Mouse (Mus musculus) limb, embryonic 13.5 days (tissue): ENCODE measurements around the gene Dtx3. TPM values are rescaled to one million over a fixed set of nuclear protein-coding genes. Genes with fewer than 3 reads are reported as not detected.

ENCODE experiments used
- ATAC-seq: fragments of 200-750 bp; cut with Nextera tagmentation; 2 replicates; pipeline ENCODE4 v1.8.0; 2017; ENCODE audit warnings: low read depth, moderate number of reproducible peaks, moderate TSS enrichment; ENCODE audit not compliant: low FRiP score
- H3K27ac ChIP-seq: fragments of 300-500 bp; sonication (generic); 2 replicates; pipeline ENCODE4 v1.5.1; 2015; ENCODE audit warnings: inconsistent platforms, mild to moderate bottlenecking, moderate library complexity
- H3K27me3 ChIP-seq: fragments of 300-500 bp; sonication (generic); 2 replicates; pipeline ENCODE4 v1.6.1; 2015; ENCODE audit warnings: mild to moderate bottlenecking, inconsistent platforms
- H3K36me3 ChIP-seq: fragments of 300-500 bp; sonication (generic); 2 replicates; pipeline ENCODE4 v1.6.1; 2015; ENCODE audit warnings: inconsistent platforms, mild to moderate bottlenecking, moderate library complexity
- H3K4me1 ChIP-seq: fragments of 300-500 bp; sonication (generic); 2 replicates; pipeline ENCODE4 v1.6.1; 2015; ENCODE audit warnings: inconsistent platforms
- H3K4me2 ChIP-seq: fragments of 300-500 bp; sonication (generic); replicated peaks from 2 replicates; pipeline ENCODE4 v1.6.1; 2015; ENCODE audit warnings: inconsistent platforms, mild to moderate bottlenecking, moderate library complexity
- H3K4me3 ChIP-seq: fragments of 300-500 bp; sonication (generic); 2 replicates; pipeline ENCODE4 v1.5.1; 2015; ENCODE audit warnings: moderate library complexity, mild to moderate bottlenecking, inconsistent platforms
- H3K9ac ChIP-seq: fragments of 300-500 bp; sonication (generic); 2 replicates; pipeline ENCODE4 v1.6.1; 2015; ENCODE audit warnings: mild to moderate bottlenecking, inconsistent platforms
- H3K9me3 ChIP-seq: fragments of 300-500 bp; sonication (generic); 2 replicates; pipeline ENCODE4 v1.6.1; 2016; ENCODE audit warnings: inconsistent platforms
- WGBS: fragments of 180-500 bp; shearing (Covaris S2); methylation state at CpG from one replicate; pipeline ENCODE4 v1.1.7; 2015; 5-methylcytosine and 5-hydroxymethylcytosine counted together
- polyA plus RNA-seq: library from polyadenylated mRNA; unstranded; fragments of >200 nt; fragmentation: Nextera tagmentation; extraction: Ambion mirVana; gene quantifications from 2 replicates; pipeline ENCODE4 v1.2.1, GENCODE M21; 2015

The Dtx3 gene
- polyA plus RNA-seq = 169 and 173 TPM in 2 replicates

DNA sequence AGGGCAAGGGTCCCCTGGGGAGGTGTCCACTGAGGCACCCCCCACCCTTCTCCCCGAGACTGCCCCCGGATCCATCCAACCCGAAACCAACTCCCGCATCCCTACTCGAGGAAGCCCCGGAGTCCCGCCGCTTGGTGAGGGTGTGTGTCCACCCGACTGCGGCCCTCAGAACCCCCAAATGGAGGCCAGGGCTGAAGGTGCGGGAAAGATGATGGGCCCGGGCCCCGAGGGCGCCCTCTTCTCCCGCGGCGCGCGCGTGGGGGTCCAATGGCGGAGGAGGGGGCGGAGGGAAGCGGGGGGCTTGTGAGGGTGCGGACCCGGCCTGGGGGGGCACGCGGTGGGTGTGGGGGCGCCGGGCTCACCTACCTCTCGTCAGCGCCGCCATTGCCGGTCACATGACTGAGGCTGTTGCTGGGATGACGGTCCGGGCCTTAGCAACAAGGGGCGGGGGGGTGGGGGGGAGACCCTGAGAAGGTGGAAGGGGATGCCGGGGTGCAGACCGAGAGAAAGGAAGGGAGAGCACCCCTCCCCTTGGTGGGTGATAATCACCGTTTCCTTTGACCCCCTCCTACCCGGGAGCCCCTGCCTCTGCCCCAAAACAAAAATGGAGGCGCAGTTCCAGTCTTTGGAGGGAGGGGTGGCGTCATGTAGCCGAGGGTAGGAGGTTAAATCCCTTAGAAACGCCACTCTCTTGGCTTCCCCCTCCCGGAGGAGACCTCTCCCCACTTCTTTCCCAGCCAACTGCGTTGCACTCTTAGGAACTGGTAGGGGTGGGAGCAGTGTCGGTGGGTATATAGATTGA is at the start of gene Dtx3:
Gene Dtx3, minus strand, starts transcription at position 401 of the 802 bp plus-strand sequence.
- no peaks in the 10 kb centered on the region for H3K9me3 ChIP-seq

DNA sequence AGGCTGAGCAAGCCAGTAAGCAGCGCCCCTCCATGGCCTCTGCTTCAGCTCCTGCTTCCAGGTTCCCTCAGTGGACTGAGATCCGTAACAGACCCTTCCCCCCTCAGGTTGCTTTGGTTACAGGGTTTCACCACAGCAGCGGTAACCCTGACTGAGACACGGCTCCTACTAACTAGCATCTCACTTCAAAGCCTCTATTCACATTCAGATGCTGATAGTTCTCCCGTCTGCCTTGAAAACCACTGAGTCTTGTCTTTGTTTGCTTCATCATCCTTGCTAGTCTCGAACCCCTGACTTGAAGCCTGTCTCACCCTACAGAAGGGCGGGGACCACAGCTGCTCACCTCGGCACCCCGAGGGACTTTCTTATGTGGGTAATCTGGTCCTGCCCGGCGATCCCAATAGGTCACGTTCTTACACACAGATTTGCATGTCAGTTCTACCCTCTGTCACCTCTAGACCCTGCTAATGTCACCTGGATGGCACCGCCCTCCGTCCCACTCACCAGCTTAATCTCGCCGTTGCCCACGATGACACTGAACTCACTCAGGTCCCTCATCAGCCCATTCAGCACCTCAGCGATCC is 42.8 kb upstream of the Dtx3 start:
- H3K9me3 ChIP-seq = no peaks in the 10 kb centered on the region
- H3K4me3 ChIP-seq = no peak overlapping the region
- H3K4me2 ChIP-seq = no peak overlapping the region
- H3K27me3 ChIP-seq = peaks cover 10% of the 10 kb centered on the region
- H3K36me3 ChIP-seq = peaks cover 21% of the 10 kb centered on the region
- 68% methylated on average over 18 of the region's 18 CpGs for WGBS
- H3K27ac ChIP-seq = no peak overlapping the region
- H3K9ac ChIP-seq = no peak overlapping the region
- no peak for ATAC-seq
- peaks cover 8% of the 10 kb centered on the region for H3K4me1 ChIP-seq

More for the DNA sequence above, at the start of gene Dtx3:
- peak within 1 kb of the TSS; percentile 86 for H3K4me2 ChIP-seq
- H3K27ac ChIP-seq = peak within 1 kb of the TSS; percentile 94
- peaks cover 45% of the 10 kb centered on the region for H3K4me1 ChIP-seq
- ATAC-seq = peak; percentile 57
- H3K27me3 ChIP-seq = no peaks in the 10 kb centered on the region
- H3K4me3 ChIP-seq = peak within 1 kb of the TSS; percentile 90
- H3K9ac ChIP-seq = peak within 1 kb of the TSS; percentile 94
- peaks cover 63% of the 10 kb centered on the region for H3K36me3 ChIP-seq
- WGBS = 0% methylated on average over 27 of the region's 47 CpGs

DNA sequence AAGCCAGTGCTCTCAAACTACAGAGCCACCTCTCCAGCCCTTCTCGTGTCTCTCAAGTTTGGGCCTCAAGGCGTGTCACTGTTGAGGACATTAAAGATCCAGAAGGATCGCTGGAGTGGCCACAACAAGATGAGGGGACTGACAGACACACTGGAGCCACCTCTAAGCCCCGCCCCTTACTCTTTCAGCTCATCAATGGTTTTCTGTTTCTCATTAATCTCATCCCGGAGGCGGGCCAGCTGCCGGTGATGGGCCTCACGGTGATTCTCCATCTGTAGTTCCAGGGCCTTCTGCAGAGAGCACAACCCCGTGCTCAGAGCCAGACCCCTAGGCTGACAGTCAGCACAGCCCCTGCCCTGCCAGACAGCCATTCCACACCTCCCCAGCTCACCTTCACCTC is 41.0 kb upstream of the Dtx3 start:
- Histone ChIP-seq H3K9ac (0 out of 2 replicates have a peak overlapping the region, but pooled peaks have one; percentile 31), H3K27me3 (peaks cover 10% of the 10 kb centered on the region), H3K9me3 (no peaks in the 10 kb centered on the region), H3K36me3 (peaks cover 8% of the 10 kb centered on the region), H3K4me1 (peaks cover 8% of the 10 kb centered on the region), H3K4me3 (no peak overlapping the region), H3K4me2 (no peak overlapping the region), H3K27ac (no peak overlapping the region)
- no peak for ATAC-seq
- WGBS = 22% methylated on average over 9 of the region's 9 CpGs

DNA sequence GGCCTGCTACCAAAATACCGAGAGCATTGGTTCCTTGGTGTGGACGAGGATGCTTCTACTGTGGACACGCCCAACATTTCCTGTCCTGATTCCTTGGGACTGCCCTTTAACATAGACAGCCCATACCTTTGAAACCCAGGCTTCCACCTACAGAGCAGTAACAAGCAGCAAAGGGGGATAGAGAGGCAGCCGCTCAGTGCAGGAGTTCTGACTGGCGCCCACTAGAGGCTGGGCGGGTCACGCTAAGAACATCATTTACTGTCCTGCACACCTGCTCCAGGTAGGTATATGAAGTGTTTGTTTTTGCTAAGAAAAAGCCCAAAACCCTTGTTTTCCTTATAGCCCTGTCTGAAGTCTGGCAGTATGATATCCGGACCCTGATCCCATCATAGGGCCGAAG is 37.6 kb upstream of the Dtx3 start:
- no peaks in the 10 kb centered on the region for H3K9me3 ChIP-seq
- 74% methylated on average over 9 of the region's 9 CpGs for WGBS
- peaks cover 8% of the 10 kb centered on the region for H3K4me1 ChIP-seq
- ATAC-seq = no peak
- H3K9ac ChIP-seq = no peak overlapping the region
- peaks cover 4% of the 10 kb centered on the region for H3K27me3 ChIP-seq
- H3K4me3 ChIP-seq = no peak overlapping the region
- no peak overlapping the region for H3K27ac ChIP-seq
- H3K36me3 ChIP-seq = no peaks in the 10 kb centered on the region; the same call in none of the 2 replicates
- no peak overlapping the region for H3K4me2 ChIP-seq

DNA sequence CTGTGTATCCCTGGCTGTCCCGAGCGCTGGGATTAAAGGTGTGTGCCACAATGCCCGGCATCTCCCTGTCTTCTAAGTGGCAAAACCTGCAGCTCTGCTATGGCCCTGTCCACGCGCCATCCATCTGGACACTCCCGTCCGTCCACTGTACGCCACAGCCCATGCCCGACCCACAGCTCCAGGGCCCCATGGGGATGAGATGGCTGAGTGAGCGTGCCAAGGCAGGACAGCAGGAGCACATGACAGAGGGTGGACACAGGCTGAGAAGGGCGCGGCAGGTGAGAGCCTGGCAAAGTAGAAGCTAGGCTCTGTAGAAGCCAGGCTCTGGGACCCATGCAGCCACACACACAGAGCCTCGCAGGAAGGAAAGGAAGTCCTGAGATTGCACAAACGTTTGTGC is 36.2 kb upstream of the Dtx3 start:
- ATAC-seq = no peak
- no peak overlapping the region for H3K27ac ChIP-seq
- H3K9ac ChIP-seq = 0 out of 2 replicates have a peak overlapping the region, but pooled peaks have one; percentile 8
- peaks cover 9% of the 10 kb centered on the region for H3K27me3 ChIP-seq
- no peak overlapping the region for H3K4me2 ChIP-seq
- H3K4me1 ChIP-seq = peaks cover 5% of the 10 kb centered on the region
- WGBS = 82% methylated on average over 14 of the region's 14 CpGs
- no peaks in the 10 kb centered on the region; the same call in none of the 2 replicates for H3K36me3 ChIP-seq
- H3K4me3 ChIP-seq = no peak overlapping the region
- H3K9me3 ChIP-seq = no peaks in the 10 kb centered on the region

DNA sequence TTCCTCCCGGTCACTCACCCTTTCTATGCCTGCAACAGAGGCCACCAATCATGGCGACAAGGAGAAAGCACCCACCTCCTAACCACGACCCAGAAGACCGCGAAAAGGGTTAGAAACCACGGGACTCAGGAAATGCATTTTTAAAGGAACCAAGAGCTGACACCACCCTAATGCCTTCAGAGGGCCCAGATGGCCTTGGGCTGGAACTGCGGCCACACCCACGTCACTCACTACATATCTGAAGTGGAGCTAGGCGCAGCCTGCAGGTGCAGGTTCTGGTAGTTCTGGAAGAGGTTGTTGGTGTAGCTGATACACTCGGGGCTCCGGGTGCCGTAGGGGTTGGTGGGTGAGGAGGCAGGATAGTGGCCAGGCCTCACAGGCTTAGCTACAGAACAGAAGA is 35.2 kb upstream of the Dtx3 start:
- WGBS = 86% methylated on average over 12 of the region's 12 CpGs
- ATAC-seq = no peak
- Histone ChIP-seq H3K4me1 (no peaks in the 10 kb centered on the region), H3K4me2 (no peak overlapping the region), H3K36me3 (no peaks in the 10 kb centered on the region; the same call in none of the 2 replicates), H3K4me3 (no peak overlapping the region), H3K27ac (no peak overlapping the region), H3K27me3 (peaks cover 9% of the 10 kb centered on the region), H3K9me3 (no peaks in the 10 kb centered on the region), H3K9ac (no peak overlapping the region)

DNA sequence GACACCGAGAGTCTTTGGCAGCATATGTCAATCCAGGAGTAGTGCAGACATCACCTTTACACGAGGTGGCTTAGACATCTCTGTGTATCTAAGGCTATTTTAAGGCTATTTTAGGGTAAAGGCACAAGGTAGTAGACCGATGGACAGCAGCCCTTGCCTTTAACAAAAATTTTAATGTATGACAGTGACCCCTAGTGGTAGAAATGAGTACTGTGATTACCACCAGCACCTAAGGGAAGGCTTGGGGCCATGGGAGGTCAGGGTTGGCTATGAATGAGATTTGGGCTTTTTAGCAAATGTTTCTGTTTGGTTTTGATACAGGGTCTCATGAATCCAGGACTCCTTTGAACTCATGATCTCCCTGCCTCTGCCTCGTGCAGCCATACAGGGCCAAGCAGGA is 33.4 kb upstream of the Dtx3 start:
- no peak overlapping the region for H3K9ac ChIP-seq
- 16% methylated on average over 4 of the region's 4 CpGs for WGBS
- no peaks in the 10 kb centered on the region for H3K4me1 ChIP-seq
- H3K4me2 ChIP-seq = no peak overlapping the region
- H3K36me3 ChIP-seq = no peaks in the 10 kb centered on the region; the same call in none of the 2 replicates
- no peaks in the 10 kb centered on the region for H3K9me3 ChIP-seq
- H3K27me3 ChIP-seq = peaks cover 20% of the 10 kb centered on the region
- H3K4me3 ChIP-seq = no peak overlapping the region
- no peak for ATAC-seq
- H3K27ac ChIP-seq = no peak overlapping the region

DNA sequence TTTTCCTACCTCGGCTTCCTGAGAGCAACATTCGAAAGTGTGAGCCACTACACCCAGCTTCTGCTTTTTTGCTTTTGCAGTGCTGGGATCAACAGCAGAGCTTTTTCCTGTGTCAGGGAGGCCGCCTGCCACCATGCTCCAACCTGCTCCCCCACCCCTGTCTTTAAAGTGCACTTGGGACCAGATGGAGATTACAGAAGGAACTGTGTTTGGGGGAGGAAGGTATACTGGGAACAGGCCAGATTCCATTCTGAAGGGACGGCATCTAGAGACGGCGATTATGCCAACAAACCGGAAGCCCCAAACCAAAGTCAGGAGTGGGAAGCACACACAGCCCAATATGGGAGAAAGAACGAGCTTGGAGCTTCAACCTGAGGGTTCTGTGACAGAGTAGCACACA is 31.6 kb upstream of the Dtx3 start:
- Histone ChIP-seq H3K36me3 (no peaks in the 10 kb centered on the region; the same call in 1 of the 2 replicates), H3K9ac (no peak overlapping the region), H3K4me2 (no peak overlapping the region), H3K27me3 (peaks cover 22% of the 10 kb centered on the region), H3K4me3 (no peak overlapping the region), H3K27ac (no peak overlapping the region), H3K9me3 (no peaks in the 10 kb centered on the region), H3K4me1 (no peaks in the 10 kb centered on the region)
- ATAC-seq = no peak
- WGBS = 75% methylated on average over 8 of the region's 8 CpGs

DNA sequence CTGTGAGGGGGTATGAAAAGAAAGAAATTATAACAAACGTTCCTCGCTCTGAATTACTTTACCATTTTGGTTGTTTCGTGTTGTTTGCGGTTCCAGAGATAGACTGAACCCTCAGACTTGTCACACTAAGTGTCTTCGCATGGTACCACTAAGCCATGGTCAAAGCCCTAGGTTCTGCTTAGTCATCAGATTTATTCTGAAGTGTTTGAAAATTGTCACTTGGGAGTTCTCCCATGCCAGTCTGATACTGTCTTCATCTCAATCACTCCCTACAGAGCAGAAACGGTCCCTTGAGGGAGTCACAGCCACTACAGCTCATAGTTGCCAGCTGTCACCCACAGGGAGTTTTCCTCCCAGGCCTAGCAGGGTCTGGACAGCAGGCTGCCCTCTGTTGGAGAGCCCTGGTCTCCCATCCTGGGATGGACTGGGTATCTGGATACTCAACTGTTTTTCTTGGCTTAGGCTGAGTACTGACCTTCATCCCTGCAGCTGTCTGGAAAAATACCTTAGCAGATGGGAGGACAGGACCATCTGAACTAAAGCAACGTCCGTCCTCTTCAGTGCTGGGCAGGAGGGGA is 30.9 kb upstream of the Dtx3 start:
- WGBS = 66% methylated on average over 8 of the region's 8 CpGs

DNA sequence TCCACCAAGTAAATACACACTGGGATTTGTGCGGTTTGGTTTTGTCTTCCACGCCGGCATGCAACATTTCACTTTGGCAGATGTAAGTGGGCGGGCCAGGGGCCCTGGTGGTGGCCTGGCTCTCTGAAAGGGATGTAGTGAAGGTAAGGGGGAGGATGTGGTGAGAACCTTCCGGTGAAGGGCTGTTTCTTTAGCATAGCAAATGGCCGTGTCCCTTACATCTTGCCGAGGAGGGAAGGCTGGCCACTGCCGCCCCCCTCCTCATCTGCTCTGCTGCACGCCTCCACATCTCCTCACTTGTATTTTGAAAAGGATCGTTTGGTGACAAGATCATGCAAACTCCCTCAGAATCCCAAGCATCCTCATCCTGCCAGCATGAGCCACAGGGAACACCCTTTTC is 30.2 kb upstream of the Dtx3 start:
- 16% methylated on average over 10 of the region's 10 CpGs for WGBS
- Histone ChIP-seq H3K36me3 (no peaks in the 10 kb centered on the region; the same call in 1 of the 2 replicates), H3K27me3 (peaks cover 22% of the 10 kb centered on the region), H3K9me3 (no peaks in the 10 kb centered on the region), H3K4me3 (no peak overlapping the region), H3K27ac (no peak overlapping the region), H3K4me2 (no peak overlapping the region), H3K9ac (no peak overlapping the region), H3K4me1 (no peaks in the 10 kb centered on the region)
- no peak for ATAC-seq

More for the DNA sequence above, 30.9 kb upstream of the Dtx3 start:
- H3K9ac ChIP-seq = no peak overlapping the region
- no peak for ATAC-seq
- H3K27me3 ChIP-seq = peaks cover 22% of the 10 kb centered on the region
- no peaks in the 10 kb centered on the region for H3K4me1 ChIP-seq
- no peak overlapping the region for H3K4me3 ChIP-seq
- no peak overlapping the region for H3K4me2 ChIP-seq
- no peaks in the 10 kb centered on the region for H3K9me3 ChIP-seq
- H3K36me3 ChIP-seq = no peaks in the 10 kb centered on the region; the same call in 1 of the 2 replicates
- H3K27ac ChIP-seq = no peak overlapping the region

DNA sequence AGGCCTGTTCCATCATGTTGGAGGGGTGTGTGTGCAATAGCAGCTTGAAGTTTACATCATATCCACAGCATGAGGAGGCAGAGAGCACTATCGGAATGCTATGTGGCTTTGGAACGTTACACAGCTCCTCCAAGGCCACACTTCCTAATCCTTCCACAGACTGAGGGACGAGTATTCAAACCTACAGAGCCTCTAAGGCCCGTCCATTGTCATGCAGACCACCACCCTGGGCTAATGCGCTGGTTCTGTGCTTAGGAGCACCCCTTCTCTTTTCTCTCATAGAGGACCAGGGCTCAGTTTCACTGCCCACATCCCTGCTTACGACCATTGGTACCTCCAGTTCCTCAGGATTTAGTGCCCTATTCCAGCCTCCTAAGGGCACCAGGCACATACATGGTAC is 29.7 kb upstream of the Dtx3 start:
- Histone ChIP-seq H3K27me3 (peaks cover 22% of the 10 kb centered on the region; the same call in 1 of the 2 replicates), H3K4me1 (no peaks in the 10 kb centered on the region), H3K36me3 (no peaks in the 10 kb centered on the region; the same call in 1 of the 2 replicates), H3K9me3 (no peaks in the 10 kb centered on the region), H3K4me3 (no peak overlapping the region), H3K27ac (no peak overlapping the region), H3K9ac (no peak overlapping the region), H3K4me2 (no peak overlapping the region)
- no peak for ATAC-seq
- 46% methylated on average over 6 of the region's 6 CpGs for WGBS

DNA sequence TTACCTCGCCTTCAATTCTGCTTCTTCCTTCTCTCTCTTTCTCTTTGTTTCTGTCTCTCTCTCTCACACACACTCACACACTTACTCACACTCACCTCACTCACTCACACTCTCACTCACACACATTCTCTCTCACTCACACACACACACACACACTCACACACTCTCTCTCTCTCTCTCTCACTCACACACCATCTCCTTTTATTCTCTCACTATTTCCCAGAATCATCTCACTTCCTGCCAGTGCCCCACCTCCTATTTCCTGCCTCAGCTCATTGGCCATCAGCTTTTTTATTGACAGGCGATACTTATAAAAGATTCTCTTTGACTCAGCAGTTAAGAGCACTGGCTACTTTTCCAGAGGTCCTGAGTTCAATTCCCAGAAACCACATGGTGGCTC is 22.8 kb upstream of the Dtx3 start:
- WGBS = 82% methylated on average over 2 of the region's 2 CpGs
- Histone ChIP-seq H3K9ac (no peak overlapping the region), H3K4me2 (no peak overlapping the region), H3K36me3 (no peaks in the 10 kb centered on the region), H3K27me3 (no peaks in the 10 kb centered on the region), H3K4me3 (no peak overlapping the region), H3K27ac (no peak overlapping the region), H3K4me1 (no peaks in the 10 kb centered on the region), H3K9me3 (no peaks in the 10 kb centered on the region)
- ATAC-seq = no peak
